Mouse (Mus musculus) c-Kit-positive CD71-positive TER-119-positive erythroid progenitor cells, embryonic 14.5 days (primary cell): Measurements from ENCODE around the gene Esyt1.
"Not testable (repeated sequence)": the region's sequence is repeated elsewhere in the genome, so short reads cannot be mapped to it uniquely, and the experiment has no call there.

Experiments used
- DNase-seq: peaks from one replicate; pipeline ENCODE4 v3.0.0-alpha.2; 2013; ENCODE audit warnings: low spot score

Gene Esyt1

DNA sequence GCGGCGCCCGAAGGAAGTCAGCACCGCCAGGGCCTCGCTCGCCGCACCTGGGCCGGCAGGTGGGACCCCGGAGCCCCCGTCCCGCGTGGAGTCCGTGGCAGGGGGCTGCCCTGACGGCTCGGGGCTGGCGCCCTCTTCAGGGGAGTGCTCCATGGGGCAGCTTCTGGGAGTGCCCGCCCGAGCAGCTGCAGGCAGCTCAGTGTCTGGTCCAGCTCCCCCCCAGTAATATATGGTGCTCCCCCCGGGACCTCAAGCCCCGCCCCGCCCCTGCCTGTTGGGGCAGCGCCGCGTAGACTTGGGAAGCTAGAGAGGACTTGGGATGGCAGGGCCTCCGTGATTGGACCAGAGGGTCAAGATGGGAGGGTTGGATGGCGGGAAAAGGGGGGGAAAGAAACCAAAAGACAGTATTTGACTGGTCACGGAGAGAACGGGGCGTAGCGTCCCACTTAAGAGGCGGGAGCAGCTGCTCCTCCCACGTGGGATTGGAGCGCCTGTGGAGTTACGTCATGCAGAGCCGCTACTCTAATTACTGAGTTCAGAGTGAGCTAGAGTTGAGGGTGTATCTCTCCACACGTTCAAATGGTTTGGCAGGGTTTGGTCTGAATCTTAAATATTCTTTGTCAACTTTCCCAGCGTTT lies at the start of gene Esyt1:
TSS of gene Esyt1 (minus strand) at position 201 of the 638 bp plus-strand sequence.
- DNase-seq: peak; percentile 99

DNA sequence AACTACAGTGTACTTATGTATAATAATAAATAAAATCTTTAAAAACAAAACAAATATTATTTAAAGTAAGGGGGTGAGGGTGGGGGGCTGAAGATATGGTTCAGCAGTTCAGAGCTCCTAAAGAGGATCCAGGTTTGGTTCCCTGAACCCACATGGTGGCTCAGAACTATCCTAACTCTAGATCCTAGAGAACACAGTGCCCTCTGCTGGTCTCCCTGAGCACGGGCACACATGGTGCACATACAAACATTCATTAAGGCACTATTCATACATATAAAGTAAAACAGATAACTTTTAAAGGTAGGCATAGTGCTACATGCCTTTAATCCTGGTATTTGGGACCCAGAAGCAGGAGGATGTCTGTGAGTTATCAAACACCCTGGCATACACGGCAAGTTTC lies 49.4 kb upstream of the Esyt1 start:
- peak; percentile 32 for DNase-seq

GRCm38 (mm10) chr10:128565788-128566531 lies 40.3 kb upstream of the Esyt1 start, which contains the start of gene Pa2g4:
TSS of gene Pa2g4 (minus strand) at chr10:128565987.
- peak; percentile 94 for DNase-seq

- no peak for DNase-seq
Measured at GRCm38 (mm10) chr10:128565206-128565787, 39.6 kb upstream of the Esyt1 start.

- DNase-seq: no peak
Measured at GRCm38 (mm10) chr10:128563544-128563943, 37.9 kb upstream of the Esyt1 start.

DNA sequence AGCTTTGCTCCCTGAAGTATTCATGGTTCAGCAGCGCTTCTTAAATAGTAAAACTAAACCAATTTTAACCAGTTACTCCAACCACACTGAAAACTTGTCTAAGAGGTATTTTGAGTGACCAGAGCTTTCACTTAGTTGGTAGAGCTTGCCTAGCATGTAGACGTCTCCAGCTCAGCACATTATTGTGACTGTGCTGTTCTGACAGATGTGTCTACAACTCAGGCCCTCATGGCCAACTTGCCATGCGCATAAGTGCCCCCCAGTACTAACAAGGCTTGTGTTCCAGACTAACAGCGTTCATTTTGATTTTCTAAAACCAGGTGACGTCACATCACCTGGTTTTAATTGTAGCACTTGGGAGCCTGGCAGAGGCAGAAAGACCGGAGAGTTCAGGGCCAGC lies 31.3 kb upstream of the Esyt1 start:
- DNase-seq: no peak

GRCm38 (mm10) chr10:128556286-128556685 lies 30.6 kb upstream of the Esyt1 start:
- no peak for DNase-seq

DNA sequence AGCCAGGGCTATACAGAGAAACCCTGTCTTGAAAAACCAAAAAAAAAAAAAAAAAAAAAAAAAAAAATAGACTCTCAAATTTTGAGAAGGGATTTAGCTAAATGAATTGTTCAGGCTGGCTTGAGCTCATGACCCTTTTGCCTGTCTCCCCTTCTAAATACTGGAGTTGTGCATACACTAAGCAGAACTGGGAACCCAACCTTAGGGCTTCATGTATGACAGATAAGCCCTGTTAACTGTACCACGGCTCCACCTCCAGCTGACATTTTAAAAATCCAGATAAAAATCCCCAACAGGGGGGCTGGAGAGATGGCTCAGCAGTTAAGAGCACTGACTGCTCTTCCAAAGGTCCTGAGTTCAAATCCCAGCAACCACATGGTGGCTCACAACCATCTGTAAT lies 29.9 kb upstream of the Esyt1 start:
- DNase-seq: not testable (repeated sequence)

DNA sequence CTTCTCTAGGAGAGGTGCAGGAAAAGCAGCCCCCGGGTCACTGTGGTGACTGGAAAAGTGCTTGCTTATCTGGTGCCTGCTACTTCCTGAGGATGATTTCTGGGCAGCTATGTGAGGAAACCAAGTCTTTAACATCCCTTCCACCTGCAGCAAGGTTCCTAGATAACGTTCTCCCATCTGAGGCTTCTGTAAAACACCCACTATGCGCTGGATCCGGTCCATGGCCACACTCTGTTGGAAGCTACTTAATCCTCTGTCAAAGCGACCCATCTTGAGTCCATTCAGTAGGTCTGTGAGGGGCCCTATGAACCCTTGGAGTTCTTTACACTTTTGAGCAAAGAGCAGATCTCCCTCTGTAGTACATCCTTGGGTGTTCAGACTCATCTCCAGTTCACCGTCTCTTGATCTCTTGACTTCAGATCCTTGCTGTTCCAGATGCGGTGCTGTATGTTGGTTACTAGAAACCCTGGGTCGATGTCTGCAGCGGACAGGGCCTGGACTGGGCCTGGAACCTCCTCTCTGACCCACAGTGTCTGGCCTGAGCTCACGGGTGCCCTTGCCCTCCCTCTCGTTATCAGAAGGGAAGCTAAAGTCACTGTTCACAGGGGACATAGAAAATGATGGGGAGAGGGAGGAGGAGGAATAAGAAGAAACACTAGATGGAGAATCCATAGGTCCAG lies 24.6 kb upstream of the Esyt1 start:
- not testable (repeated sequence) for DNase-seq

- not testable (repeated sequence) for DNase-seq
Measured at GRCm38 (mm10) chr10:128549682-128550057, 24.0 kb upstream of the Esyt1 start.

- peak; percentile 92 for DNase-seq
Measured at GRCm38 (mm10) chr10:128548947-128549681, 23.4 kb upstream of the Esyt1 start, which contains the start of gene Rpl41. TSS of gene Rpl41 (minus strand) at chr10:128549305.

GRCm38 (mm10) chr10:128548051-128548791 lies 22.6 kb upstream of the Esyt1 start:
- DNase-seq: not testable (repeated sequence)

- peak; percentile 96 for DNase-seq
Measured at GRCm38 (mm10) chr10:128547361-128548032, 21.8 kb upstream of the Esyt1 start, which contains the start of gene Zc3h10. TSS of gene Zc3h10 (minus strand) at chr10:128547774.

- DNase-seq: no peak
Measured at GRCm38 (mm10) chr10:128546787-128547186, 21.1 kb upstream of the Esyt1 start.

DNA sequence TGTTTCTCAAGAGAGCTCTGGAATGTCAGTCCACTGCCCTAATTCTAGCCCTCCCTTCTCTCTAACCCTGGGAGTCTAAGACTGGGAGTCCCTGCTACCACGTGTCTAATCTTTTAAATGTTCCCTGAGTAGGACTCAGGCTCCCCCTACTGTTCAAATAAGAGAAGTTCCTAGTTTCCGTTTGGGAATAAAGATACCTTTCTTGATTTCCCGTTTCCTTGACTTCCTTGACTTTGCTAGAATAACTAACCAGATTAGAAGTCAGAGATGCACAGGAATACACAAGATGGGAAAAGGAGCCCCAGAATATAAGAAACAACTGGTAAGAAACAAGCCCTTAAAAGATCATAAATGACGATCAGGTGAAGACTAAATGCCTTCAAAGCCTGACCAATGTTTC lies 20.7 kb upstream of the Esyt1 start:
- peak; percentile 69 for DNase-seq

DNA sequence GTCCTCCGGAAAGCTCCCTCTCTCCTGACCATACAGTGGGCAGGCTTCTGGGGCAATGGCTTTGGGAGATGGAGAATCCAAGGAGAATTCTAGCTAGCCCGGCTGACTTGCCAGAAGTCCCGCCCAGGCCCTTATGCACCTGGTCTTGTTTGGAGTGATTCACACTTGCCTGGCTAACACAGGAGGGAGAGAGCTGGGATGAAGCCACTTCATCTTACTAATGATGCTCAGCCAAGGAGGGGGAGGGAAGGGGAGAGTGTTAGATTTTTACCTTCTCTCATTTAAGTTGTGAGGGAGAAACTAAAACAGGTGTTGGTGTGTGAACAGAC lies 19.9 kb upstream of the Esyt1 start:
- DNase-seq: no peak

DNA sequence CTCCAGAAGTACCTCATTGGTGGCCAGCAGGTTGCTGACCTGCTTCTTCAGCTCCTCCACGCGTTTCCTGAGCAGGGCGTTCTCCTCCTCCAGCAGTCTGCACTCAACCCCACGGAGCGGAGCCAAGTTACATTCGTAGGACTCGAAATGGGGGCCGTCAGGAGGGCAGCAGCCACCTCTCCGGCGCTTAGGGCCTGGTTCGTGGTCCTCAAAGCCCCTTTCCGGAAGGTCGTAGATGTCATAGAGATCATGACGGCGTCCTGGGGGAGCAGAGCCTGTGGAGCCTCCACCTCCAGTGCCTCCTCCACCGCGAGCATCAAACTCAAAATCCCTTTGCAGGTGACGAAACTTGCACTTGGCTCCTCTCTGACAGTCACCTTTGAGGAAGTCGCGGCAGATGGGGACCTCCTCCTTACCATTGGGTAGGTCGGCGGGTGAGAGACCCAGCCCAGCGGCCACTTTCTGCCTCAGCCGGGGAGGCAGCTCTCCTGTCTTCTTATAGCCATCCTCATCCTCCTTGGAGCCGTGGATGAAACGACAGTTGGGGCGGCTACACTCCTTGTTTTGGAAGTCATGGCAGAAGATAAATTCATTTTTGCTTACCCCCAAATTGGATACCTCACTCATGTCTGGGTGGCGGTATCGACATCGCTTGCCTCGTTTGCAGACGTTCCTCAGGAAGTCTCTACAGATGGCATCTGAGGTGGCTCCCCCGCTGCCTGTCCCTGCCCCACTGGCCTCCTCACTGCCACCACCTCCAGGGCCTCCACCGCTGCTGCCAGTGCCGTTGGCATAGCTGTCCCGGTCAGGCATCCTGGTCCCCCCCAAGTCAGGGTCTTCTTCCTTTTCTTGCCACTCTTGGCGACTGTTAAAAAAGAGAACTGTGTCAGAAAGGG lies 19.3 kb upstream of the Esyt1 start:
- DNase-seq: no peak

GRCm38 (mm10) chr10:128544151-128544657 lies 18.5 kb upstream of the Esyt1 start:
- no peak for DNase-seq

- no peak for DNase-seq
Measured at GRCm38 (mm10) chr10:128543100-128543499, 17.4 kb upstream of the Esyt1 start.
